Mouse (Mus musculus) adrenal gland, postnatal 4 days (tissue): Measurements from ENCODE around the gene Chst15. TPM values are rescaled to one million over a fixed set of nuclear protein-coding genes. Genes with fewer than 3 reads are reported as not detected.

Source experiments
- DNase-seq, 2 experiments: peaks; one replicate each; pipeline ENCODE4 v3.0.0; 2021 to 2022; ENCODE audit warnings: low spot score in 2 of 2, mixed read lengths in 2 of 2
- total RNA-seq, 2 experiments: library from RNA; stranded (reverse); gene quantifications; 2 replicates each; pipeline ENCODE4 v1.2.3; 2021

Gene Chst15
- total RNA-seq, 2 experiments from 2014 or later: 47.3 to 48.6 TPM

- DNase-seq: no peak
These were observed 20.4 kb upstream of the Chst15 start for GRCm38 (mm10) chr7:132337268-132337917.

- DNase-seq: no peak
These were observed 19.8 kb upstream of the Chst15 start for GRCm38 (mm10) chr7:132336781-132337180.

- DNase-seq: no peak
These were observed 18.3 kb upstream of the Chst15 start for GRCm38 (mm10) chr7:132335367-132335766.

- DNase-seq: no peak
These were observed 16.1 kb upstream of the Chst15 start for GRCm38 (mm10) chr7:132333078-132333477.

- DNase-seq: no peak
These were observed 15.1 kb upstream of the Chst15 start for GRCm38 (mm10) chr7:132332176-132332575.

GRCm38 (mm10) chr7:132330179-132330578 lies 13.2 kb upstream of the Chst15 start:
- no peak for DNase-seq

- DNase-seq: no peak
These were observed 11.6 kb upstream of the Chst15 start for GRCm38 (mm10) chr7:132328648-132329047.

- peak; percentile 47 to 66 for DNase-seq
These were observed 8.7 kb upstream of the Chst15 start for GRCm38 (mm10) chr7:132325549-132326331.

GRCm38 (mm10) chr7:132323430-132323829 lies 6.4 kb upstream of the Chst15 start:
- DNase-seq: no peak

GRCm38 (mm10) chr7:132321392-132321958 lies 4.4 kb upstream of the Chst15 start:
- DNase-seq: no peak

GRCm38 (mm10) chr7:132316101-132317035 lies 660 bp downstream of the Chst15 start:
- DNase-seq: peak; percentile 16 to 37

GRCm38 (mm10) chr7:132315149-132316091 lies 1.6 kb downstream of the Chst15 start:
- peak; percentile 44 to 63 for DNase-seq

GRCm38 (mm10) chr7:132312396-132312795 lies 4.6 kb downstream of the Chst15 start:
- DNase-seq: no peak

GRCm38 (mm10) chr7:132308537-132309191 lies 8.4 kb downstream of the Chst15 start:
- no peak for DNase-seq

GRCm38 (mm10) chr7:132307722-132308271 lies 9.2 kb downstream of the Chst15 start:
- DNase-seq: no peak

GRCm38 (mm10) chr7:132306671-132307412 lies 10.2 kb downstream of the Chst15 start:
- no peak for DNase-seq

- DNase-seq: no peak
These were observed 11.3 kb downstream of the Chst15 start for GRCm38 (mm10) chr7:132305492-132306375.
